In the genomic region with DNA sequence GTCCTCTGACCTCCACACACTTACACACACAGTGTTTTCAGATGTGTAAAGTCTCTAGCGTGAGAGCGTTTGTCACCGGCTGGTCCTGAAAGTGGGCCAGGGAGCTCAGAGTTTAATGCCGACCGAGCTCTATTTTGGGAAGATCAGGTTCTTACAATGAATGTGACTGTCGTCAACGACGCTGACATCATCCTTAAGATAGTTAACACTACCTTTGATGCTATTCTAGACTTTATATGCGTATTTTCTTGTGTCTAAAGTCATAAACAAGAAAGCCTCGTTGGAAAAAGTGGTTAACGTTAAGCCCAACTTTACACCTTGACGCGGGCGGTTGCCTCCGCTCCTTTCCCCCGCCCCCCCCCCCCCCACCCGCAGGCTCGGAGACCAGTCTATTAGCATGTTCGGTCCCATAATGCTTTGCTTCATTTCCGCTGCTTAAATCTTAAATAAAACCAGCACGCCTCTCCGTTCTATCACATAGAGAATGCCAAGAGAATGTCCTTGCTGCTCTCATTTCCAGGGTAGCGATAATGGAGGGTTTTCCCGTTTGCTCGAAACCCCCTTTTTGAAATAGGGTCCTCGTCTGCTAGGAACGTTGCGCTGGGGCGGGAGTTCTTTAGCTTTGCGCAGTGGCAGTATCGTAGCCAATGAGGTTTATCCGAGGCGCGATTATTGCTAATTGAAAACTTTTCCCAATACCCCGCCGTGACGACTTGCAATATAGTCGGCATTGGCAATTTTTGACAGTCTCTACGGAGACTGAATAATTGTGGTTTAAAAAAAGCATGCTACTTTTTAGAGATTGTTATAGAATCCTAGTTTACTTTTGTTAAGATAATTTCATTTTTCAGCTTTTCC, we compare ENCODE assay signal across 8 mouse cellular contexts. TPM values are rescaled to one million over a fixed set of nuclear protein-coding genes. Genes with fewer than 3 reads are reported as not detected.
A peak's percentile ranks its signal among the peaks of the same experiment; 100 is the strongest.
DNase-seq lines count a peak whose midpoint lies in the region; ATAC-seq lines count a peak whose summit lies in the region.

No protein-coding gene starts in this region.

- H3K27me3 ChIP-seq in limb, embryonic 11.5 days (ENCODE audit: control insufficient read depth, insufficient read depth, low read length): no peaks in the 10 kb centered on the region
- no peaks in the 10 kb centered on the region for H3K27me3 ChIP-seq in midbrain, embryonic 15.5 days (replicated peaks)

- H3K9me3 ChIP-seq in limb, embryonic 11.5 days (ENCODE audit: control insufficient read depth, low read length): no peaks in the 10 kb centered on the region
- no peaks in the 10 kb centered on the region for H3K9me3 ChIP-seq in midbrain, embryonic 15.5 days

- peak overlapping the region; percentile 72 for H3K9ac ChIP-seq in limb, embryonic 11.5 days (ENCODE audit: low read length)
- H3K9ac ChIP-seq in midbrain, embryonic 15.5 days: peak overlapping the region; percentile 80

- peak overlapping the region; percentile 28 for H3K4me3 ChIP-seq in limb, embryonic 11.5 days (ENCODE audit: low read depth, low read length)
- H3K4me3 ChIP-seq in midbrain, embryonic 15.5 days: peak overlapping the region; percentile 47

- ATAC-seq in cerebellum, adult (ENCODE audit: insufficient number of reproducible peaks, low FRiP score, low TSS enrichment): no peak
- ATAC-seq in limb, embryonic 11.5 days (ENCODE audit: insufficient number of reproducible peaks, low FRiP score, low TSS enrichment, low read depth): peak; percentile 80
- peak; percentile 77 for ATAC-seq in midbrain, embryonic 15.5 days (replicated peaks)

- peaks cover 8% of the 10 kb centered on the region; the same call in 1 of the 2 replicates for H3K4me1 ChIP-seq in limb, embryonic 11.5 days (ENCODE audit: control insufficient read depth, insufficient read depth, low read length)
- peaks cover 32% of the 10 kb centered on the region for H3K4me1 ChIP-seq in midbrain, embryonic 15.5 days

- peak overlapping the region; percentile 100 for H3K27ac ChIP-seq in limb, embryonic 11.5 days (replicated peaks; ENCODE audit: low read depth, low read length)
- H3K27ac ChIP-seq in midbrain, embryonic 15.5 days: peak overlapping the region; percentile 100

- DNase-seq in cerebellum, adult 11 months: peak; percentile 84
- peak; percentile 91 for DNase-seq in embryo, embryonic 9.5 days (ENCODE audit: extremely low spot score)
- DNase-seq in heart, adult 11 months: peak; percentile 98
- DNase-seq in kidney, adult 11 months: peak; percentile 81
- DNase-seq in limb, embryonic 11.5 days (ENCODE audit: low spot score): peak; percentile 82
- DNase-seq in spleen, postnatal 10 days (ENCODE audit: low spot score in 2 of 2): peak; percentile 85 to 91

- 1% methylated on average over 39 of the region's 39 CpGs for WGBS in limb, embryonic 11.5 days
- under 1% methylated on average over 39 of the region's 39 CpGs for WGBS in midbrain, embryonic 15.5 days

- H3K4me2 ChIP-seq in limb, embryonic 11.5 days (ENCODE audit: low read depth, severe bottlenecking): peak overlapping the region; percentile 56
- H3K4me2 ChIP-seq in midbrain, embryonic 15.5 days: peak overlapping the region; percentile 87

- H3K36me3 ChIP-seq in limb, embryonic 11.5 days (ENCODE audit: control insufficient read depth, insufficient read depth, low read length): no peaks in the 10 kb centered on the region
- H3K36me3 ChIP-seq in midbrain, embryonic 15.5 days (replicated peaks): no peaks in the 10 kb centered on the region

RNA-seq across cellular contexts. Expression of gene Sirt4, which starts 4.5 kb away (rescaled TPM):
- 19.2 and 19.7 TPM in 2 replicates for polyA plus RNA-seq in limb, embryonic 11.5 days (2014; fragmentation: Nextera tagmentation; extraction: Ambion mirVana)
- polyA plus RNA-seq in midbrain, embryonic 15.5 days (2015; fragmentation: Nextera tagmentation; extraction: Ambion mirVana): 31.6 and 32.6 TPM in 2 replicates

RNA-seq across cellular contexts. Expression of gene Pxn, which starts 17.4 kb away (rescaled TPM):
- 13.5 and 17.7 TPM in 2 replicates for polyA plus RNA-seq in limb, embryonic 11.5 days (2014; fragmentation: Nextera tagmentation; extraction: Ambion mirVana)
- 20.4 and 20.9 TPM in 2 replicates for polyA plus RNA-seq in midbrain, embryonic 15.5 days (2015; fragmentation: Nextera tagmentation; extraction: Ambion mirVana)

RNA-seq across cellular contexts. Expression of gene Pla2g1b, which starts 23.0 kb away (rescaled TPM):
- polyA plus RNA-seq in limb, embryonic 11.5 days (2014; fragmentation: Nextera tagmentation; extraction: Ambion mirVana): not detected in 2 replicates
- polyA plus RNA-seq in midbrain, embryonic 15.5 days (2015; fragmentation: Nextera tagmentation; extraction: Ambion mirVana): not detected in 2 replicates

RNA-seq across cellular contexts. Expression of gene Msi1, which starts 59.7 kb away (rescaled TPM):
- polyA plus RNA-seq in limb, embryonic 11.5 days (2014; fragmentation: Nextera tagmentation; extraction: Ambion mirVana): 45.9 and 48.3 TPM in 2 replicates
- 65.9 and 66.3 TPM in 2 replicates for polyA plus RNA-seq in midbrain, embryonic 15.5 days (2015; fragmentation: Nextera tagmentation; extraction: Ambion mirVana)
